Mouse (Mus musculus) olfactory bulb, adult 2 months (tissue): ENCODE results near the gene Gm17490.

Source experiments
- CTCF ChIP-seq: fragments of 200-500 bp; IDR thresholded peaks from 2 replicates; pipeline ENCODE4 v1.5.1; 2012; ENCODE audit warnings: low read depth, mild to moderate bottlenecking, low read length, moderate library complexity; ENCODE audit not compliant: insufficient read depth
- POLR2A ChIP-seq: fragments of 200-500 bp; IDR thresholded peaks from 2 replicates; pipeline ENCODE4 v1.6.1; 2012; ENCODE audit warnings: mild to moderate bottlenecking, low read depth, low read length, moderate library complexity; ENCODE audit not compliant: insufficient read depth

DNA sequence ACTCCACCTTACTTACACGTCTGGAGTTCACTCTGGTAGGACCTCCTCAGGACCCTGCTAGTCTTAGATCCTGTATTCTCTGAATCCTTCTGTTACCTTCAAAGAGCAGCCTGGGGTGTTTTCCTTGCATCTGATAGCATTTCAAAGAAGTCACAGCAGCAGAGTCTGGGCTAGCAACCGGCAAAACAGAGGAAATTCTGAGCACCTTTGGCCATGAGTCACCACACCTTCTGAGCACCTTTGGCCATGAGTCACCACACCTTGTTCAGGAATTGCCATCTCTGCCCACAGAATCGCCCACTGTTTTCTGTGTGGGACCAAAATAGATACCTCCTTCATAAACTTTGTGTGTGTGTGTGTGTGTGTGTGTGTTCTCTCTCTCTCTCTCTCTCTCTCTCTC is 25.4 kb upstream of the Gm17490 start:
- no peak for TF ChIP-seq POLR2A
- TF ChIP-seq CTCF = no peak
